Mouse (Mus musculus) cerebellum, postnatal 25 days (tissue): ENCODE data around the gene Ccdc106.
A peak's percentile ranks its signal among the peaks of the same experiment; 100 is the strongest.
"Not testable (repeated sequence)": the region's sequence is repeated elsewhere in the genome, so short reads cannot be mapped to it uniquely, and the experiment has no call there.

Experiments used
- DNase-seq, 2 experiments: peaks; one replicate each; pipeline ENCODE4 v3.0.0; 2021; ENCODE audit warnings: mixed read lengths in 2 of 2

Gene Ccdc106

GRCm38 (mm10) chr7:5052931-5053343 lies 32.6 kb downstream of the Ccdc106 start:
- peak; percentile 50 to 60 for DNase-seq

GRCm38 (mm10) chr7:5053456-5054179 lies 33.3 kb downstream of the Ccdc106 start:
- peak; percentile 58 to 60 for DNase-seq

DNA sequence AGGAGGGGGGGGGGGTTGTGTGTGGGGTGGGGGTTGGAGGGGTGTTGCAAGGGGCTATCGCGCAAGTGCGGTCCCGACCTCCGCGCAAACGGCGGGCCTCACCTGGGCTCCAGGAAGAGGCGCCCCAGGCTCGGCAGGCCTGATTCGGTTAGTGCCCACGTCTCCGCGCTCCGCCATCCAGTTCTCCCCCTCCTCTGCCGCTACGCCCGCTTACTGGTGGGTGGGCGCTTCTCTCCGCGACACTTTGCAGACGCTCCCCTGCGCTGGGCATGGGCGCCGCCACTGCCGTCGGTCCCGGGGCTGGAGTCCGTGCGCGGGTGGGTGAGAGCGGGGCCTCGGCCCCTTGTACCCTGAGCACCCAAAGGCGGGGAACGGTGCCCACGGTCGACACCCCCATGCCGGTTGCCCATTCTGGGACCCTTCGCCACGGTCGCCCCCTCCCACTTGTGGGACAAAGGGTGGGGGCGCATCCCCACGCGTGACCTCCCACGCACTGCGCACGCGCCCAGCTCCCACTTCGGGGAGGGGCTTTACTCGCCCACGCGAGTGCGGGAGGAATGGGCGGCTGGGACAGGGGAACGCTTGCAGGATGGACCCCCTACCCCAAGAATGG lies 36.4 kb downstream of the Ccdc106 start:
- DNase-seq = peak; percentile 74 to 83

DNA sequence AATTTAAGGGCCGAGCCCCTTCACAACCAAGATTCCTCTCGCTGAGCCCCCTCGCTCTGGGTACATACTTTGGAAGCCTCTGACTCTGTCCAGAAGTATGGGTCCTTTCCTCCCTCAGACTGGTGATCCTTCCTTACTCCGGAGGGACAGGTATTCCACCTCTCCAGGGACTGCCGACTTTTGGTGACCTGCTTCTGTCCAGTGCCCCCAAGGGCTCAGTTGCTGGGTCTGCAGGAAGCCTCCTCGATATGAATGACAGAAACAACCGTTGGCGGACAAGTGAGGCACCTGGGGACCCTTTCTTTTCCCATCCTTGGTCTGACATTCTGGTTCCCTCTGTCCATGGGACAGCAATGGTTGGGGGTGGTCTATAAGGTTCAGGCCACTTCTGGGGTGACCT lies 37.0 kb downstream of the Ccdc106 start:
- no peak for DNase-seq

- no peak for DNase-seq
Measured at GRCm38 (mm10) chr7:5057804-5058203, 37.5 kb downstream of the Ccdc106 start.

- no peak for DNase-seq
Measured at GRCm38 (mm10) chr7:5058631-5059030, 38.3 kb downstream of the Ccdc106 start.

- DNase-seq = no peak
Measured at GRCm38 (mm10) chr7:5059421-5059820, 39.1 kb downstream of the Ccdc106 start.

DNA sequence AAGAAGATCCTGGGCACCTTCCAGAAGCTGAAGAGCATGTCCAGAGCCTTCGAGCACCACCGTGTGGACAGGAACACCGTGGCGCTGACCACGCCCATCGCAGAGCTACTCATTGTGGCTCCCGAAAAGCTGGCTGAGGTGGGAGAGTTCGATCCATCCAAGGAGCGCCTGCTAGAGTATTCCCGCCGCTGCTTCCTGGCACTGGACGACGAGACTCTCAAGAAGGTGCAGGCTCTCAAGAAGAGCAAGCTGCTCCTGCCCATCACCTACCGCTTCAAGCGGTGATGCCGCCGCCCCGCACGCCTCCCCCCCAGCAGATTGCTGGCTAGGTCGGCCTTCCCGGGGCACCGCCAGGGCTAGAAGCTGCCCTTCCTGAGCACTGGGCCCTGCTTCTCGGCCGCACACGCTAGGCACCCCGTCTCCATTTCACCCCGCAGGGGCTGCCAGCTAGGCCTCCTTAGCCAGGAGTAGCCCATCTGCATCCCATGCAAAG lies 39.9 kb downstream of the Ccdc106 start:
- DNase-seq = peak; percentile 86 to 93

DNA sequence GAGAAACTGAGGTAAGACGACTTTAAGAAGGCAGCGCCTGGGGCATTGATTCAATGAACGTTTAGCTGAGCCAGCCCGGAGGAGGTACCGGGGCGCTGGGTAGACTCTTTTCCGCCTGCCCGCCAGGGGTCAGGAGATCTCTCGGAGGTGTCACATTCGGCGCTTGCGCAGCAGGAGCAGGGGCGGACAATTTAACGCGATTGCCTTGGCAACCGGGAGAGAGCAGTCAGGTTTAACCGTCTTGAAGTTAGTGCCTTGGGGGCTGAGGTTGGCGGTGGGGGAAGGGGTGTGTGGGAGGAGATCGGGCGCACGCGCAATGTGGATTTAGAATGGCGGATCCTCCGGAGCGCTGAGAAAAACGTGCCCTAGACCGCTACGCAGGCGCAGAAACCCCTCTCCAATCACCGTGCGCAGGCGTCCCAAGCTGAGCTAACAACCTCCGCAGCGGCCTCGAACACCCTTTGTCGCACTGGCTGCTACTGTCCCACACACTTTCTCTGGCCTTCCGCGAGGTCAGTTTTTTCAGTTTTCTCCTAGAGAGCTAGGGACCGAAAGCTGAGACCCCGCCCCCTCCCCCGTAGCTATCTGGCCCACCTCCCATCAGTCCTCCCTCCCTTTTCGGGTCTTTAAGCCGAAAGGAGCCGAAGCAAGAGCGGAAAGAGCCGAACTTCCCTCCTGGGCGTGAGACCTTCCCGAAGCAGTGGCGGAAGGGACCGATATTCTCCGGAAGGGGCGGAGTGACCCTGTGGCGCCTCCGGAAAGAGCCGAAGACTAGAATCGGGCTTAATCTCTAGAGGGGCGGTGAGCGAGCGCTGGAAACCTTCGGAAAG lies 40.8 kb downstream of the Ccdc106 start:
- peak; percentile 100 for DNase-seq

DNA sequence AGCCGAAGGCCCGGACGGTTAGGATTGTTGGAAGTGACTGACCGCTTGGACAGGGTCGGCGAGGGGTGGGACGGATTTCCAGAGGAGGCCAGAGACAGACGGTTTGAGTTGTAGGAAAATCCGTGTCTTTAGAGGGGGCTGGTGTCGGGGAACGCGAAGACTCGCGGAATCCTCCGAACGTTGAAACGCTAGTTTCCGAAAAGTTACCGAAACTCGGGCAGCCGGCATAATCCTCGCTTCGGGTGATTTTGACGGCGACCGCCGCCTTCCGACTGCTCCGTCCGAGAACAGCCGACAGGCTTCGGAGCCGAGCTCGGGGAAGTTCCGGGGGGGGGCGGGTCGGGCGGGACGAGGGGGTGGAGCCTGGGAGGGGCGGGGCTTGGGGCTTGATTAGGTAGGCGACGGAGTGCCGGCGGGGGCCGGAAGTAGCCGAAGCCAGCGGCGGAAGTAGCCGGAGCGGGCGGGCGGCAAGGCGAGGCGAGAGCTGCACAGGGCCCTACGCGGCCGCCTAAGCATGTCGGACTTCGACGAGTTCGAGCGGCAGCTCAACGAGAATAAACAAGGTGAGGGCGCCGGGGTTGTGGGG lies 41.5 kb downstream of the Ccdc106 start, which contains the start of gene U2af2:
Gene U2af2, plus strand, starts transcription at position 370 of the 586 bp plus-strand sequence.
- peak; percentile 96 to 99 for DNase-seq

GRCm38 (mm10) chr7:5062360-5063001 lies 42.1 kb downstream of the Ccdc106 start:
- DNase-seq = peak in 1 of 2 experiments; percentile 82

DNA sequence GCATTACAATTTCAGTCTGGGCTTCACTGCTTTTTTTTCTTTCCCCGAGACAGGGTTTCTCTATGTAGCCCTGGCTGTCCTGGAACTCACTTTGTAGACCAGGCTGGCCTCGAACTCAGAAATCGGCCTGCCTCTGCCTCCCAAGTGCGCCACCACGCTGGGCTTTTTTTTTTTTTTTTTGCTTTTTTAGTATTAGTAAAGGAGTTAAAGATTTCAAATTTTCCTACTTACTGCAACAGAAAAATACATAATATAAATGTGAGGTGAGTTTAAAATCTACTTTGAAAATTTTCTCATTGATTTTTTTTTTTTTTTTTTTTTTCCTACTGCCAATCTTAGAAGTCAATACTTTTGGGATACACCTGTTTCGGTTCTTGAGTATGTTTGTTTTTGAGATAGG lies 44.5 kb downstream of the Ccdc106 start:
- DNase-seq = no peak

- no peak for DNase-seq
Measured at GRCm38 (mm10) chr7:5073586-5073985, 53.2 kb downstream of the Ccdc106 start.

DNA sequence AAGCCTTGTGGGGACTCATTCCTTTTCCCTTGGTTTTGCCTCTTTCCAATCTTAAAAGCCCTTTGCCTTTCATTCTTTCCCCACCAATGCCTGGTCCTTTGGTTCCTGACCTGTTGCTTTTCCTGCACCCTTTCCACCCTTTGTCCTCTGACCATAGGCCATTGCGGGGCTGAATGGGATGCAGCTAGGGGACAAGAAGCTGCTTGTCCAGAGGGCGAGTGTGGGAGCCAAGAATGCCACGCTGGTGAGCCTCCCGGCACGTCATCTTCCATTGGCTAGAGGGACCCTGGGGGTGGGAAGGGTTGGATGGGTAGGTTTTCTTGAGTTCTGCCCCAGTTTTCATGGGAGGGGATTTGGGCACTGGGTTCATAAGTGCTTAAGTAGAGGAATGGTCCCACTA lies 54.6 kb downstream of the Ccdc106 start:
- DNase-seq = no peak

- no peak for DNase-seq
Measured at GRCm38 (mm10) chr7:5076931-5077330, 56.6 kb downstream of the Ccdc106 start.

DNA sequence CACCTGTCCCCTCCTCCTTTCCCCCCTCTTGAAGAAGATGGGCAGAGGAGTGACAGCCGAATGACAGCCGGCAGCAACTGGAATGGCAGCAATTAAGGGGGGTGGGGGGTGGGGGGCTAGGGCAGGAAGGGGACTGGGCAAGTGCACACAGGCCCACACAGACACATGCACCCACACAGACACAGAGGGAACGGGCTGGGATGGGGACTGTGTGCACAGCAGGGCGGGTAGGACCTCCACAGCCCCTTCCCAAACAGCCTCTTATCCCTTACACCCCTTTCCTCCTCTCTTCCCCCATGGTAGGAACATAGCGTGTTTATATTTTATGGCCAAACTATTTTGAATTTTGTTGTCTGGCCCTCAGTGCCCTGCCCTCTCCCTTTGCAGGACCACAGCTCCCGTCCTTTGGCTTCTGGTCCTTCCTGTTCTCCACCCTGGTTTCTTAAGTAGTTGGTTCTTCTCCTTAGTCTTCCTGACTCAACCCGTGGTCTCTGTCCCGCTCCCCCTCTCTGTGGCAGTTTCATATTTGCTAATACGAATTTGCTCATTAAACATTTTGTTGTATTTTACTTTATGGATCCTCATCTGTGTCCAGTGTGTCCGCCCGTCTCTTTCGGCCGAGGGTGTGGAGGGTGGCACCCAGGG lies 59.1 kb downstream of the Ccdc106 start:
- DNase-seq = not testable (repeated sequence)

GRCm38 (mm10) chr7:5080010-5080751 lies 59.8 kb downstream of the Ccdc106 start, which contains the start of gene Epn1:
Gene Epn1 (plus strand): TSS chr7:5080235.
- peak; percentile 98 to 99 for DNase-seq

DNA sequence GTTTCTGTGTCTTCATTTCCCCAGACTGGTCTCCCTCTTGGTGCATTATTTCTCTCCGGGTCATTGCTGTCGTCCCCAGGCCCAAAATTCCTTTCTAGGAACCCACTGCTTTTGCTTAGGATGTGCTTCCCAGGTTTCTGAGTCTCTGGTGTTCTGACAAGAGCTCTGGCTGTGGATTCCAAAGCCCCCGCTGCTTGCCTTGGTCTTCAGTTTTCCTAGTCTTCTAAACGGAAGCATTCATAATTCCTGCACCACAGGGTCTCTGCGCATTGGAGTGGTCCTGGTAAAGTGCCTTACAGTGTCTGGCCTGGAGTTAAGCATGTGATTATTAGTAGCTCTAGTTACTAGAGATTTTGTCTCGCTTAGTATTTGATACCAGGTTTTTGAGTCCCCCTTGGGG lies 60.5 kb downstream of the Ccdc106 start:
- DNase-seq = no peak

DNA sequence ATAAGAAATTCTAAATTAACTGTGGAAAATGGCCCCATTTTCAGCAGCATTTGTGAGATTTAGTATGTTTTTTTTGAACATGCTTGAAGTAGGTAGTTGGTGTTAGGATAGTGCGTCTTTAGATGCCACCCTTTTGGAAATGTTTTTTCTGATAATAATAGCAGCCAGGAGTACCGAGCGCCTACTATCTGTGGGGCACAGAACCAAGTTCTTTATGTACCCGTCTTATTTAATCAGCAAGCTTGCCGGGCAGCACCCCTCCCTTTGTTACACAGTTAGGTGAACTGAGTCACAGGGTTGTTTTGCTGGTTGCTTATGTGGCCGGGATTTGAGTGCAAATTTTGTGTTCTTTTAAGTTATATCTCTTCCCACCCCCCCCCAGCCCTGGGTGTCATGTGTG lies 60.9 kb downstream of the Ccdc106 start:
- no peak for DNase-seq

GRCm38 (mm10) chr7:5081939-5082338 lies 61.6 kb downstream of the Ccdc106 start:
- no peak for DNase-seq
